Mouse (Mus musculus) liver, adult (tissue): Measurements from ENCODE around the gene Mapt.

Experiments used
- GATA4 ChIP-seq: IDR thresholded peaks from 2 replicates; pipeline ENCODE4 v1.6.1; 2014; ENCODE audit warnings: mild to moderate bottlenecking, low read length; ENCODE audit not compliant: insufficient replicate concordance

Gene Mapt

GRCm38 (mm10) chr11:104223301-104223700, 7.9 kb upstream of the Mapt start:
- no peak for TF ChIP-seq GATA4

GRCm38 (mm10) chr11:104229391-104229790, 1.8 kb upstream of the Mapt start:
- TF ChIP-seq GATA4: no peak

- no peak for TF ChIP-seq GATA4
These were observed 968 bp upstream of the Mapt start for GRCm38 (mm10) chr11:104230066-104230778.

- no peak for TF ChIP-seq GATA4
These were observed 1.2 kb downstream of the Mapt start for GRCm38 (mm10) chr11:104232141-104233061.

GRCm38 (mm10) chr11:104233101-104233500, 1.9 kb downstream of the Mapt start:
- no peak for TF ChIP-seq GATA4

- no peak for TF ChIP-seq GATA4
These were observed 2.5 kb downstream of the Mapt start for GRCm38 (mm10) chr11:104233574-104234206.

- TF ChIP-seq GATA4: no peak
These were observed 3.5 kb downstream of the Mapt start for GRCm38 (mm10) chr11:104234680-104235079.

GRCm38 (mm10) chr11:104235881-104236280, 4.7 kb downstream of the Mapt start:
- no peak for TF ChIP-seq GATA4

GRCm38 (mm10) chr11:104237226-104237625, 6.0 kb downstream of the Mapt start:
- TF ChIP-seq GATA4: no peak

GRCm38 (mm10) chr11:104237958-104238747, 7.0 kb downstream of the Mapt start:
- TF ChIP-seq GATA4: peak; percentile 73; the same call in 1 of the 2 replicates

GRCm38 (mm10) chr11:104246171-104246694, 15.0 kb downstream of the Mapt start:
- TF ChIP-seq GATA4: no peak

- TF ChIP-seq GATA4: peak; percentile 37; the same call in 1 of the 2 replicates
These were observed 16.0 kb downstream of the Mapt start for GRCm38 (mm10) chr11:104247141-104247717.

GRCm38 (mm10) chr11:104249420-104249819, 18.2 kb downstream of the Mapt start:
- no peak for TF ChIP-seq GATA4

GRCm38 (mm10) chr11:104251121-104251520, 19.9 kb downstream of the Mapt start:
- no peak for TF ChIP-seq GATA4
